Mouse (Mus musculus) myocyte (in vitro differentiated cells): ENCODE results near the gene Gdpd5.

ENCODE experiments used
- CEBPB ChIP-seq: IDR thresholded peaks from 2 replicates; pipeline ENCODE4 v1.6.1; 2011; ENCODE audit warnings: mild to moderate bottlenecking, moderate library complexity; ENCODE audit not compliant: poor library complexity, insufficient read depth, severe bottlenecking
- E2F4 ChIP-seq: IDR thresholded peaks from one replicate; pipeline ENCODE4 v1.6.1; 2011; ENCODE audit warnings: mild to moderate bottlenecking, control low read depth, moderate library complexity; ENCODE audit not compliant: insufficient read depth
- MAX ChIP-seq: IDR thresholded peaks from one replicate; pipeline ENCODE4 v1.6.1; 2011; ENCODE audit warnings: low read depth, mild to moderate bottlenecking, control low read depth
- MYOD1 ChIP-seq, 3 experiments: IDR thresholded peaks; one replicate each; pipeline ENCODE4 v1.6.1; 2011; ENCODE audit warnings: control low read depth in 2 of 3, low read depth in 2 of 3, mild to moderate bottlenecking in 2 of 3, moderate library complexity in 1 of 3; ENCODE audit not compliant: insufficient read length in 2 of 3, control insufficient read depth in 1 of 3
- MYOG ChIP-seq, 3 experiments: IDR thresholded peaks; one replicate each; pipeline ENCODE4 v1.6.1; 2011; ENCODE audit warnings: control low read depth in 2 of 3, low read depth in 2 of 3, mild to moderate bottlenecking in 2 of 3; ENCODE audit not compliant: insufficient read length in 2 of 3, control insufficient read depth in 1 of 3, insufficient read depth in 1 of 3
- POLR2A ChIP-seq: IDR thresholded peaks from one replicate; pipeline ENCODE4 v1.6.1; 2011; ENCODE audit warnings: low read depth, mild to moderate bottlenecking, control low read depth, moderate library complexity; ENCODE audit not compliant: insufficient read length
- POLR2AphosphoS2 ChIP-seq: IDR thresholded peaks from one replicate; pipeline ENCODE4 v1.6.1; 2011; ENCODE audit warnings: low read depth, control low read depth; ENCODE audit not compliant: insufficient read length
- REST ChIP-seq: IDR thresholded peaks from one replicate; pipeline ENCODE4 v1.6.1; 2011; ENCODE audit warnings: mild to moderate bottlenecking, control low read depth, moderate library complexity; ENCODE audit not compliant: insufficient read depth, insufficient read length
- SRF ChIP-seq: IDR thresholded peaks from one replicate; pipeline ENCODE4 v1.6.1; 2011; ENCODE audit warnings: low read depth; ENCODE audit not compliant: control insufficient read depth, insufficient read length
- TCF12 ChIP-seq: IDR thresholded peaks from one replicate; pipeline ENCODE4 v1.6.1; 2011; ENCODE audit warnings: mild to moderate bottlenecking, control low read depth; ENCODE audit not compliant: poor library complexity, insufficient read depth, severe bottlenecking
- TCF3 ChIP-seq: IDR thresholded peaks from one replicate; pipeline ENCODE4 v1.6.1; 2011; ENCODE audit warnings: low read depth, control low read depth; ENCODE audit not compliant: insufficient read length
- USF1 ChIP-seq: IDR thresholded peaks from one replicate; pipeline ENCODE4 v1.6.1; 2011; ENCODE audit warnings: low read depth, mild to moderate bottlenecking, control low read depth, moderate library complexity

DNA sequence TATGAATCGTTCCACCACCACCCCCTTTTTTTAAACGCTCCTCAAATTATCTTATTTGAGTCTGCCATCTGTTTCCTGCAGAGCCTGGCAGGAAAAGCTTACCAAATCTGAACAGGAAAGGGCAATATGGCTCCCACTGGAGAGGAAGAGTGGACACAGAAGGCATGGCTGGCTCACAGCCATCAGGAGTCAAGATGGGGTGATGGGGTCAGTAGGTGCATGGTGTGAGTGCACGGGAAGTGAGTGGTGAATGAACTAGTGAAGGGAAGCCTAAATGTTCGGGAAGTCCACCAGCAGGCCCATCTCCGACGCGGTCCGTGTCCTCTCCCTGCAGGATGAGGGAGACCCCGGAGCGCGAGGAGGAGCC, 86.7 kb downstream of the Gdpd5 start:
- TF ChIP-seq POLR2AphosphoS2 (no peak), POLR2A (no peak), USF1 (no peak), MYOD1 (IDR thresholded peaks at IDR 0.05; ENCODE audit: control insufficient read depth in 1 of 3, insufficient read length in 2 of 3, low read depth in 2 of 3) (no peak), E2F4 (no peak), MAX (no peak), TCF12 (no peak), TCF3 (no peak), CEBPB (no peak), SRF (no peak), MYOG (IDR thresholded peaks at IDR 0.05; ENCODE audit: control insufficient read depth in 1 of 3, insufficient read depth in 1 of 3, insufficient read length in 2 of 3, low read depth in 2 of 3) (no peak), REST (no peak)
